Mouse (Mus musculus) forebrain, embryonic 10.5 days (tissue): ENCODE measurements around the gene Mmp10. TPM values are rescaled to one million over a fixed set of nuclear protein-coding genes. Genes with fewer than 3 reads are reported as not detected.

Experiments used
- DNase-seq: peaks from one replicate; pipeline ENCODE4 v3.0.0-alpha.2; 2017; ENCODE audit warnings: low spot score; ENCODE audit errors: extremely low spot score
- H3K27ac ChIP-seq: fragments of 300-500 bp; sonication (generic); 2 replicates; pipeline ENCODE4 v1.5.1; 2016; ENCODE audit warnings: mild to moderate bottlenecking
- H3K27me3 ChIP-seq: fragments of 300-500 bp; sonication (generic); 2 replicates; pipeline ENCODE4 v1.6.1; 2016; ENCODE audit warnings: mild to moderate bottlenecking; ENCODE audit not compliant: poor library complexity, severe bottlenecking
- H3K36me3 ChIP-seq: fragments of 300-500 bp; sonication (generic); replicated peaks from 2 replicates; pipeline ENCODE4 v1.6.1; 2016; ENCODE audit warnings: mild to moderate bottlenecking, moderate library complexity
- H3K4me1 ChIP-seq: fragments of 300-500 bp; sonication (generic); 2 replicates; pipeline ENCODE4 v1.6.1; 2016
- H3K4me3 ChIP-seq: fragments of 300-500 bp; sonication (generic); 2 replicates; pipeline ENCODE4 v1.5.1; 2016; ENCODE audit warnings: mild to moderate bottlenecking, moderate library complexity
- H3K9me3 ChIP-seq: fragments of 300-500 bp; sonication (generic); 2 replicates; pipeline ENCODE4 v1.6.1; 2016; ENCODE audit warnings: mild to moderate bottlenecking, moderate library complexity
- WGBS: fragments of 180-500 bp; shearing (Covaris S2); methylation state at CpG from one replicate; pipeline ENCODE4 v1.1.7; 2016; 5-methylcytosine and 5-hydroxymethylcytosine counted together
- polyA plus RNA-seq: library from polyadenylated mRNA; unstranded; fragments of >200 nt; fragmentation: Nextera tagmentation; extraction: Ambion mirVana; gene quantifications from 2 replicates; pipeline ENCODE4 v1.2.1, GENCODE M21; 2016

The Mmp10 gene
- polyA plus RNA-seq, 1 experiment from 2014 or later, result not detected

GRCm38 (mm10) chr9:7545920-7546319 lies 43.8 kb downstream of the Mmp10 start:
- no peaks in the 10 kb centered on the region for H3K27me3 ChIP-seq
- no peak overlapping the region for H3K27ac ChIP-seq
- H3K4me1 ChIP-seq, result no peaks in the 10 kb centered on the region
- H3K9me3 ChIP-seq, result no peaks in the 10 kb centered on the region
- DNase-seq, result no peak
- no peaks in the 10 kb centered on the region for H3K36me3 ChIP-seq
- 92% methylated on average over 7 of the region's 7 CpGs for WGBS
- no peak overlapping the region for H3K4me3 ChIP-seq

GRCm38 (mm10) chr9:7551943-7552342 lies 49.8 kb downstream of the Mmp10 start:
- Histone ChIP-seq H3K4me3 (no peak overlapping the region), H3K9me3 (no peaks in the 10 kb centered on the region), H3K36me3 (no peaks in the 10 kb centered on the region), H3K27me3 (no peaks in the 10 kb centered on the region), H3K4me1 (no peaks in the 10 kb centered on the region), H3K27ac (no peak overlapping the region)
- DNase-seq, result no peak

- Histone ChIP-seq H3K27ac (no peak overlapping the region), H3K9me3 (no peaks in the 10 kb centered on the region), H3K4me1 (no peaks in the 10 kb centered on the region), H3K36me3 (no peaks in the 10 kb centered on the region), H3K4me3 (no peak overlapping the region), H3K27me3 (no peaks in the 10 kb centered on the region)
- DNase-seq, result no peak
- 78% methylated on average over 3 of the region's 3 CpGs for WGBS
Measured at GRCm38 (mm10) chr9:7553536-7553935, 51.4 kb downstream of the Mmp10 start.

GRCm38 (mm10) chr9:7554382-7554781 lies 52.2 kb downstream of the Mmp10 start:
- Histone ChIP-seq H3K4me3 (no peak overlapping the region), H3K4me1 (no peaks in the 10 kb centered on the region), H3K36me3 (no peaks in the 10 kb centered on the region), H3K27ac (no peak overlapping the region), H3K9me3 (no peaks in the 10 kb centered on the region), H3K27me3 (no peaks in the 10 kb centered on the region)
- WGBS, result 45% methylated on average over 3 of the region's 3 CpGs
- no peak for DNase-seq

GRCm38 (mm10) chr9:7558221-7559017 lies 56.3 kb downstream of the Mmp10 start, which contains the start of gene Mmp8:
Mmp8 (plus strand) TSS chr9:7558456.
- no peaks in the 10 kb centered on the region for H3K36me3 ChIP-seq
- 88% methylated on average over 8 of the region's 8 CpGs for WGBS
- no peaks in the 10 kb centered on the region for H3K27me3 ChIP-seq
- H3K4me1 ChIP-seq, result no peaks in the 10 kb centered on the region
- no peak for DNase-seq
- no peak within 1 kb of the TSS for H3K27ac ChIP-seq
- H3K9me3 ChIP-seq, result no peaks in the 10 kb centered on the region
- no peak within 1 kb of the TSS for H3K4me3 ChIP-seq

Other genes starting within 250 kb of the Mmp10 start
- gene Mmp13, start 229.8 kb upstream of the Mmp10 start, polyA plus RNA-seq, result not detected in 2 replicates
- gene Mmp12, start 158.0 kb upstream of the Mmp10 start, polyA plus RNA-seq, result not detected in 2 replicates
- not detected in 2 replicates for gene Mmp1b, start 114.3 kb upstream of the Mmp10 start, polyA plus RNA-seq
- gene Mmp3, start 56.5 kb upstream of the Mmp10 start, polyA plus RNA-seq, result not detected in 2 replicates
- gene Mmp8, start 56.1 kb downstream of the Mmp10 start, polyA plus RNA-seq, result 0.15 TPM in 1 of 2 replicates, not detected in the other
- gene Mmp27, start 69.0 kb downstream of the Mmp10 start, polyA plus RNA-seq, result not detected in 2 replicates
- not detected in 2 replicates for gene Mmp20, start 125.9 kb downstream of the Mmp10 start, polyA plus RNA-seq
- not detected in 2 replicates for gene Mmp7, start 189.7 kb downstream of the Mmp10 start, polyA plus RNA-seq